Mouse (Mus musculus) megakaryocyte, embryonic 14.5 days (primary cell): ENCODE results near the gene Mfsd7a. TPM values are rescaled to one million over a fixed set of nuclear protein-coding genes. Genes with fewer than 3 reads are reported as not detected.
A peak's percentile ranks its signal among the peaks of the same experiment; 100 is the strongest.

ENCODE experiments used
- H3K27me3 ChIP-seq: replicated peaks from 2 replicates; pipeline ENCODE3; 2012; ENCODE audit warnings: inconsistent platforms
- H3K36me3 ChIP-seq: replicated peaks from 2 replicates; pipeline ENCODE3; 2012; ENCODE audit warnings: low read length, inconsistent platforms, mixed read lengths
- H3K4me1 ChIP-seq: 2 replicates; pipeline ENCODE4 v1.6.1; 2012; ENCODE audit warnings: inconsistent platforms
- H3K4me3 ChIP-seq: replicated peaks from 2 replicates; pipeline ENCODE3; 2012; ENCODE audit warnings: moderate library complexity, mild to moderate bottlenecking, inconsistent platforms
- H3K9me3 ChIP-seq: 2 replicates; pipeline ENCODE4 v1.6.1; 2012; ENCODE audit warnings: inconsistent platforms
- FLI1 ChIP-seq: IDR thresholded peaks from 2 replicates; pipeline ENCODE4 v1.6.1; 2012; ENCODE audit warnings: low read length, inconsistent platforms, mixed read lengths
- GATA1 ChIP-seq: IDR thresholded peaks from 3 replicates; pipeline ENCODE4 v1.6.1; 2012; ENCODE audit warnings: mixed read lengths, low read length, inconsistent platforms, borderline replicate concordance
- polyA plus RNA-seq: library from polyadenylated mRNA; stranded (reverse); fragments of >175 nt; gene quantifications from 2 replicates; pipeline ENCODE4 v1.2.3, GENCODE M21; 2012; ENCODE audit warnings: low replicate concordance; ENCODE audit not compliant: insufficient read depth

The Mfsd7a gene
- polyA plus RNA-seq, 1 experiment, result 0.86 TPM

GRCm38 (mm10) chr5:108461082-108462065 lies 12.7 kb upstream of the Mfsd7a start, which contains the start of gene Pcgf3:
Pcgf3 (plus strand) TSS chr5:108461232.
- H3K27me3 ChIP-seq, result peaks cover 2% of the 10 kb centered on the region
- H3K36me3 ChIP-seq, result no peaks in the 10 kb centered on the region
- peaks cover 62% of the 10 kb centered on the region for H3K4me1 ChIP-seq
- peak within 1 kb of the TSS; percentile 97 for H3K4me3 ChIP-seq
- H3K9me3 ChIP-seq, result no peaks in the 10 kb centered on the region
- TF ChIP-seq GATA1 (no peak), FLI1 (no peak)

GRCm38 (mm10) chr5:108460461-108460860 lies 11.8 kb upstream of the Mfsd7a start:
- Histone ChIP-seq H3K9me3 (no peaks in the 10 kb centered on the region), H3K4me1 (peaks cover 53% of the 10 kb centered on the region), H3K27me3 (peaks cover 2% of the 10 kb centered on the region), H3K4me3 (peak overlapping the region; percentile 97), H3K36me3 (no peaks in the 10 kb centered on the region)
- TF ChIP-seq GATA1 (no peak), FLI1 (no peak)

- H3K27me3 ChIP-seq, result peaks cover 2% of the 10 kb centered on the region
- H3K4me1 ChIP-seq, result peaks cover 37% of the 10 kb centered on the region
- no peak overlapping the region for H3K4me3 ChIP-seq
- TF ChIP-seq GATA1, result no peak
- no peak for TF ChIP-seq FLI1
- H3K36me3 ChIP-seq, result no peaks in the 10 kb centered on the region
- H3K9me3 ChIP-seq, result no peaks in the 10 kb centered on the region
Observed at GRCm38 (mm10) chr5:108458706-108459105, 10.0 kb upstream of the Mfsd7a start.

- Histone ChIP-seq H3K4me3 (no peak overlapping the region), H3K36me3 (no peaks in the 10 kb centered on the region), H3K27me3 (peaks cover 4% of the 10 kb centered on the region), H3K4me1 (peaks cover 22% of the 10 kb centered on the region), H3K9me3 (no peaks in the 10 kb centered on the region)
- TF ChIP-seq GATA1 (no peak), FLI1 (no peak)
Observed at GRCm38 (mm10) chr5:108454094-108454493, 5.4 kb upstream of the Mfsd7a start.

- peaks cover 32% of the 10 kb centered on the region for H3K4me1 ChIP-seq
- peaks cover 13% of the 10 kb centered on the region for H3K27me3 ChIP-seq
Observed at GRCm38 (mm10) chr5:108452422-108452821, 3.7 kb upstream of the Mfsd7a start.

GRCm38 (mm10) chr5:108451611-108452010 lies 2.9 kb upstream of the Mfsd7a start:
- peaks cover 36% of the 10 kb centered on the region for H3K4me1 ChIP-seq
- H3K36me3 ChIP-seq, result no peaks in the 10 kb centered on the region
- TF ChIP-seq FLI1 (no peak), GATA1 (no peak)
- H3K9me3 ChIP-seq, result no peaks in the 10 kb centered on the region
- H3K4me3 ChIP-seq, result no peak overlapping the region
- H3K27me3 ChIP-seq, result peaks cover 16% of the 10 kb centered on the region

More at GRCm38 (mm10) chr5:108452422-108452821, 3.7 kb upstream of the Mfsd7a start:
- H3K36me3 ChIP-seq, result no peaks in the 10 kb centered on the region
- no peak for TF ChIP-seq GATA1
- no peak for TF ChIP-seq FLI1
- no peaks in the 10 kb centered on the region for H3K9me3 ChIP-seq
- H3K4me3 ChIP-seq, result no peak overlapping the region

GRCm38 (mm10) chr5:108450837-108451540 lies 2.3 kb upstream of the Mfsd7a start:
- Histone ChIP-seq H3K4me3 (no peak overlapping the region), H3K9me3 (no peaks in the 10 kb centered on the region), H3K36me3 (no peaks in the 10 kb centered on the region), H3K27me3 (peaks cover 22% of the 10 kb centered on the region), H3K4me1 (peaks cover 36% of the 10 kb centered on the region)
- TF ChIP-seq GATA1, result no peak
- no peak for TF ChIP-seq FLI1

- H3K27me3 ChIP-seq, result peaks cover 33% of the 10 kb centered on the region
- H3K4me1 ChIP-seq, result peaks cover 52% of the 10 kb centered on the region
- H3K4me3 ChIP-seq, result peak overlapping the region; percentile 85
- no peaks in the 10 kb centered on the region for H3K36me3 ChIP-seq
- no peak for TF ChIP-seq FLI1
- no peak for TF ChIP-seq GATA1
- no peaks in the 10 kb centered on the region for H3K9me3 ChIP-seq
Observed at GRCm38 (mm10) chr5:108447857-108448256, 834 bp downstream of the Mfsd7a start.

GRCm38 (mm10) chr5:108446973-108447372 lies 1.7 kb downstream of the Mfsd7a start:
- peaks cover 50% of the 10 kb centered on the region for H3K4me1 ChIP-seq
- TF ChIP-seq GATA1 (no peak), FLI1 (no peak)
- no peaks in the 10 kb centered on the region for H3K9me3 ChIP-seq
- H3K4me3 ChIP-seq, result no peak overlapping the region
- no peaks in the 10 kb centered on the region for H3K36me3 ChIP-seq
- H3K27me3 ChIP-seq, result peaks cover 37% of the 10 kb centered on the region
